Mouse (Mus musculus) CH12.LX (cell line): ENCODE measurements around the gene Cep57l1. TPM values are rescaled to one million over a fixed set of nuclear protein-coding genes. Genes with fewer than 3 reads are reported as not detected.

Experiments
- DNase-seq: peaks from one replicate; pipeline ENCODE4 v3.0.0-alpha.2; 2013; ENCODE audit errors: extremely low read depth
- H3K27ac ChIP-seq: 2 replicates; pipeline ENCODE4 v1.5.1; 2012; ENCODE audit warnings: low read depth, mild to moderate bottlenecking, control low read depth, moderate library complexity; ENCODE audit not compliant: insufficient read depth
- H3K27me3 ChIP-seq: replicated peaks from 2 replicates; pipeline ENCODE3; 2012; ENCODE audit warnings: inconsistent platforms
- H3K36me3 ChIP-seq, 2 experiments: replicated peaks in 1 of 2; 2 replicates each; pipeline versions ENCODE3 to v1.6.1; 2012; ENCODE audit warnings: inconsistent platforms in 1 of 2, low read length in 1 of 2, mild to moderate bottlenecking in 1 of 2, mixed read lengths in 1 of 2, moderate library complexity in 1 of 2; ENCODE audit not compliant: control insufficient read depth in 1 of 2, insufficient read depth in 1 of 2
- H3K4me1 ChIP-seq, 2 experiments: 2 replicates each; pipeline ENCODE4 v1.6.1; 2012; ENCODE audit warnings: inconsistent platforms in 1 of 2, moderate library complexity in 1 of 2; ENCODE audit not compliant: insufficient read depth in 2 of 2, control insufficient read depth in 1 of 2
- H3K4me2 ChIP-seq: 2 replicates; pipeline ENCODE4 v1.6.1; 2012; ENCODE audit warnings: low read depth, mild to moderate bottlenecking, control low read depth; ENCODE audit not compliant: poor library complexity, insufficient read depth, severe bottlenecking
- H3K4me3 ChIP-seq, 3 experiments: fragments of 150-350 bp in 1 of 3; sonication (generic) in 1 of 3; replicated peaks in 1 of 3; 2 replicates each; pipeline versions ENCODE3 to v1.5.1; 2011 to 2012; ENCODE audit warnings: low read depth in 2 of 3, low read length in 2 of 3, mild to moderate bottlenecking in 2 of 3, moderate library complexity in 2 of 3, control low read depth in 1 of 3, improper control_type of control experiment in 1 of 3, inconsistent platforms in 1 of 3, mixed read lengths in 1 of 3; ENCODE audit not compliant: poor library complexity in 1 of 3
- H3K79me2 ChIP-seq: replicated peaks from 2 replicates; pipeline ENCODE4 v1.6.1; 2012; ENCODE audit warnings: mild to moderate bottlenecking, moderate library complexity; ENCODE audit not compliant: control insufficient read depth, poor library complexity, insufficient read depth, severe bottlenecking; ENCODE audit errors: extremely low read depth
- H3K9ac ChIP-seq: 2 replicates; pipeline ENCODE4 v1.6.1; 2012; ENCODE audit warnings: low read depth, mild to moderate bottlenecking, control low read depth, moderate library complexity; ENCODE audit not compliant: insufficient read depth
- H3K9me3 ChIP-seq: replicated peaks from 2 replicates; pipeline ENCODE3; 2012; ENCODE audit warnings: low read length, inconsistent platforms, mixed read lengths
- CHD1 ChIP-seq: IDR thresholded peaks from 2 replicates; pipeline ENCODE4 v1.6.1; 2012; ENCODE audit warnings: low read depth, low read length, improper control_type of control experiment, inconsistent platforms
- CTCF ChIP-seq, 2 experiments: IDR thresholded peaks in 1 of 2; conservative IDR thresholded peaks in 1 of 2; 2 replicates each; pipeline ENCODE4 v1.5.1; 2011 to 2012; ENCODE audit warnings: low read depth in 2 of 2, low read length in 2 of 2, improper control_type of control experiment in 1 of 2, inconsistent platforms in 1 of 2, mild to moderate bottlenecking in 1 of 2, moderate library complexity in 1 of 2
- E2F4 ChIP-seq: IDR thresholded peaks from 2 replicates; pipeline ENCODE4 v1.6.1; 2011; ENCODE audit warnings: low read depth, low read length, improper control_type of control experiment; ENCODE audit not compliant: insufficient replicate concordance
- ELF1 ChIP-seq: IDR thresholded peaks from 2 replicates; pipeline ENCODE4 v1.6.1; 2014; ENCODE audit warnings: low read depth, mild to moderate bottlenecking, inconsistent platforms, low read length, improper control_type of control experiment
- GABPA ChIP-seq: IDR thresholded peaks from 2 replicates; pipeline ENCODE4 v1.6.1; 2012; ENCODE audit warnings: low read depth, low read length, improper control_type of control experiment, inconsistent platforms; ENCODE audit not compliant: insufficient replicate concordance
- JUND ChIP-seq: conservative IDR thresholded peaks from 2 replicates; pipeline ENCODE4 v1.6.1; 2011; ENCODE audit warnings: low read depth, low read length, improper control_type of control experiment
- MAFK ChIP-seq: IDR thresholded peaks from 2 replicates; pipeline ENCODE4 v1.6.1; 2011; ENCODE audit warnings: low read length, improper control_type of control experiment; ENCODE audit not compliant: insufficient replicate concordance
- MAZ ChIP-seq: IDR thresholded peaks from 2 replicates; pipeline ENCODE4 v1.6.1; 2012; ENCODE audit warnings: low read depth, mild to moderate bottlenecking, inconsistent platforms, low read length, improper control_type of control experiment, moderate library complexity
- MEF2A ChIP-seq: IDR thresholded peaks from 2 replicates; pipeline ENCODE4 v1.6.1; 2014; ENCODE audit warnings: low read depth, mild to moderate bottlenecking, inconsistent platforms, low read length, improper control_type of control experiment, borderline replicate concordance
- MXI1 ChIP-seq: IDR thresholded peaks from 2 replicates; pipeline ENCODE4 v1.6.1; 2011; ENCODE audit warnings: mild to moderate bottlenecking, low read depth, low read length, improper control_type of control experiment
- MYC ChIP-seq: IDR thresholded peaks from 2 replicates; pipeline ENCODE4 v1.6.1; 2011; ENCODE audit warnings: low read depth, mild to moderate bottlenecking, improper control_type of control experiment, low read length
- PAX5 ChIP-seq: IDR thresholded peaks from 2 replicates; pipeline ENCODE4 v1.6.1; 2012; ENCODE audit warnings: low read length, inconsistent platforms, mixed read lengths
- POLR2A ChIP-seq: IDR thresholded peaks from 2 replicates; pipeline ENCODE4 v1.6.1; 2011; ENCODE audit warnings: low read depth, mild to moderate bottlenecking, improper control_type of control experiment, low read length
- RAD21 ChIP-seq: IDR thresholded peaks from 2 replicates; pipeline ENCODE4 v1.6.1; 2011; ENCODE audit warnings: low read depth, mild to moderate bottlenecking, low read length, improper control_type of control experiment, moderate library complexity
- SIN3A ChIP-seq: IDR thresholded peaks from 2 replicates; pipeline ENCODE4 v1.6.1; 2012; ENCODE audit warnings: low read length, improper control_type of control experiment, inconsistent platforms
- SMC3 ChIP-seq: IDR thresholded peaks from 2 replicates; pipeline ENCODE4 v1.6.1; 2011; ENCODE audit warnings: low read depth, low read length, improper control_type of control experiment
- TCF12 ChIP-seq: IDR thresholded peaks from 2 replicates; pipeline ENCODE4 v1.6.1; 2014; ENCODE audit warnings: low read depth, mild to moderate bottlenecking, inconsistent platforms, low read length, improper control_type of control experiment
- UBTF ChIP-seq: IDR thresholded peaks from 2 replicates; pipeline ENCODE4 v1.6.1; 2012; ENCODE audit warnings: low read depth, mild to moderate bottlenecking, inconsistent platforms, low read length, improper control_type of control experiment, moderate library complexity
- ZC3H11A ChIP-seq: IDR thresholded peaks from 2 replicates; pipeline ENCODE4 v1.6.1; 2012; ENCODE audit warnings: low read depth, mild to moderate bottlenecking, inconsistent platforms, low read length, improper control_type of control experiment
- ZMIZ1 ChIP-seq: IDR thresholded peaks from 2 replicates; pipeline ENCODE4 v1.6.1; 2012; ENCODE audit warnings: low read depth, mild to moderate bottlenecking, inconsistent platforms, low read length, improper control_type of control experiment
- dilution Hi-C: fragments of 300-500 bp; cut with MboI; formaldehyde crosslinking; loops from 2 replicates; pipeline ENCODE4 v1.14.3; 2020; ENCODE audit warnings: low sequenced_read_pairs; ENCODE audit not compliant: extremely low pct_unique_long_range_greater_than_20kb, extremely low pct_ligation_motif_present
- in situ Hi-C: fragments of 300-500 bp; cut with MboI; formaldehyde crosslinking; loops from 3 replicates; pipeline ENCODE4 v1.14.3; 2019; ENCODE audit warnings: low sequenced_read_pairs, low pct_ligation_motif_present, low pct_unique_long_range_greater_than_20kb, mixed read lengths
- polyA plus RNA-seq: library from polyadenylated mRNA; unstranded; fragments of >175 nt; gene quantifications from 2 replicates; pipeline ENCODE4 v1.2.1, GENCODE M21; 2012; ENCODE audit warnings: low read depth; ENCODE audit not compliant: insufficient read length
- total RNA-seq, 2 experiments: library from RNA; depleted of rRNA; stranded (reverse); fragments of 300-350 nt in 1 of 2; fragments of >200 nt in 1 of 2; gene quantifications; 2 replicates each; pipeline ENCODE4 v1.2.3; 2012 to 2014

Cep57l1 gene
- total and polyA plus RNA-seq, 3 experiments: 14.1 to 28.1 (median 19.4) TPM

DNA sequence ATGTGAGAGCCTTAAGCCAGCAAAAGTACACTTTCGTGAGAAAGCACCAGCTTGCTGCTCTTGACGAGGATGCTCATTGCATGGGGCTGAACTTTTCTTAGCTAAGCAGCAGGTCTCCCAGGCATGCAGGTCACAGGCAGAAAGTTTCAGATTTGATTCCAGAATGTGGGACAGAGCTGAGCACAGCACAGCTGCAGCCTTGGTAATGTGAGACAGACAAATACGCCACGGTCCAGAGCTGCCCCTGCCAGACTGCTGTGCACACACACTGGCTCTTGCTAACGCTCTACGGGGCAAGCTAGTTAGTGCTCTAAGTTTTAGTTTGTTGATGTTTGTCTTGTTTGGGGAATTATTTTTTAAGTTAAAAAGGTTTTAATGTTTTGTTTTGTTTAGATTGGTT, 22.5 kb upstream of the Cep57l1 start:
- no peak overlapping the region for H3K4me2 ChIP-seq
- H3K9me3 ChIP-seq: peaks cover 5% of the 10 kb centered on the region
- no peaks in the 10 kb centered on the region for H3K79me2 ChIP-seq
- in situ Hi-C loops (loop anchor here (5.0 to 10.0 kb wide), 3 partner anchors 53 to 195 kb away; no protein-coding TSS in a partner anchor), dilution Hi-C loops (no loop called here)
- DNase-seq: no peak
- H3K27me3 ChIP-seq: no peaks in the 10 kb centered on the region
- peaks cover 3 to 55% of the 10 kb centered on the region in 2 experiments for H3K4me1 ChIP-seq
- TF ChIP-seq GABPA (no peak), CHD1 (no peak), MAFK (no peak), E2F4 (no peak), POLR2A (no peak), ZC3H11A (no peak), UBTF (no peak)
- no peak overlapping the region for H3K9ac ChIP-seq
- H3K36me3 ChIP-seq: peaks cover 0 to 8% of the 10 kb centered on the region in 2 experiments
- H3K27ac ChIP-seq: no peak overlapping the region
- no peak overlapping the region for H3K4me3 ChIP-seq

DNA sequence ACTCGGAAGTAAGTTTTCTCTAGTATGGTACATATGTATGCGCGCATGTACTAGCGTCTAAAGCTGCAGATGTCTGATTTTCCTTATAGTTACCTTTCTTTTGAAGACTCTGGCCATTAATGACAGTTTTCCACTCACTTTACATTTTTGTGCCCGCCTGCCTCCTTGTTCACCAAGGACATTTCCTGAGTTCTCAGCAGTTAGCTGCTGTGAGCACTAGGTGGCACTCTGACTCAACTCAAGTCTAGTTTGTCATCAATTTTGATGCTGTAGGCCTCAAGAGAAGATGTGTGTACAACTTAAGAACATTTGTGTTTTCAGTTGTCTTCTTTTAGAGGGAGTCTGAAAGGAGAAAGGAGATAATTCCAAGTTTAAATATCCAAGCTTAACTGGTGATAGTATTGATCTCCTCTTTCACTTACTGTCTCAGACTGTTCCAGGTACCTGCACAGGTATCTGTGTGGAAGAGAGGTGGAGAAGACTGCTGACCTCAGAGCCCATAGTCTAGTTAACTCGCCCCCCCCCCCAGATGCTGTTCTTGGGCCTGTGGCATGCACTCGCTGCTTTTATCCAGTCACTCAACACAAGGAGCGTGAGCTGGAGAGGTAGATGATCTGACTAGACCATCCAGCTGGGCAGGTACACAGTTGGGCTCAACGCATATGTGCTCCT, 21.3 kb upstream of the Cep57l1 start:
- H3K9me3 ChIP-seq: no peaks in the 10 kb centered on the region
- H3K79me2 ChIP-seq: no peaks in the 10 kb centered on the region; the same call in 1 of the 2 replicates
- peak; percentile 97 for TF ChIP-seq RAD21
- TF ChIP-seq MXI1: 0 out of 2 replicates have a peak, but pooled peaks have one; percentile 24
- 0 out of 2 replicates have a peak, but pooled peaks have one; percentile 39 for TF ChIP-seq MAZ
- TF ChIP-seq CTCF (conservative IDR thresholded peaks at IDR 0.05 in 1 of 2, IDR thresholded peaks at IDR 0.05 in 1 of 2; ENCODE audit: low read depth in 2 of 2, low read length in 2 of 2): peak; percentile 62 to 94; a peak in 3 of 4 replicates
- no peak for TF ChIP-seq PAX5
- TF ChIP-seq JUND: 0 out of 2 replicates have a peak, but pooled peaks have one; percentile 11
- no peak for TF ChIP-seq MEF2A
- TF ChIP-seq SIN3A: no peak
- TF ChIP-seq ZMIZ1: no peak
- no peak for TF ChIP-seq UBTF
- TF ChIP-seq ZC3H11A: peak; percentile 86
- 0 out of 2 replicates have a peak, but pooled peaks have one; percentile 13 for TF ChIP-seq ELF1
- TF ChIP-seq MAFK: 0 out of 2 replicates have a peak, but pooled peaks have one; percentile 26
- 0 out of 2 replicates have a peak, but pooled peaks have one; percentile 10 for TF ChIP-seq TCF12
- peak; percentile 94 for TF ChIP-seq SMC3
- no peak for TF ChIP-seq POLR2A
- no peak for TF ChIP-seq E2F4
- peak; percentile 35; the same call in 1 of the 2 replicates for TF ChIP-seq MYC
- H3K4me1 ChIP-seq: peaks cover 3 to 65% of the 10 kb centered on the region in 2 experiments
- dilution Hi-C loops (no loop called here), in situ Hi-C loops (loop anchor here (5.0 to 10.0 kb wide), 3 partner anchors 54 to 196 kb away; no protein-coding TSS in a partner anchor)
- H3K36me3 ChIP-seq: peaks cover 0 to 2% of the 10 kb centered on the region in 2 experiments
- H3K27me3 ChIP-seq: no peaks in the 10 kb centered on the region
- H3K27ac ChIP-seq: no peak overlapping the region
- H3K9ac ChIP-seq: no peak overlapping the region
- H3K4me3 ChIP-seq: no peak overlapping the region
- DNase-seq: peak; percentile 77
- no peak overlapping the region for H3K4me2 ChIP-seq
